Mouse (Mus musculus): Measurements from ENCODE around the gene Clcn3. TPM values are rescaled to one million over a fixed set of nuclear protein-coding genes. Genes with fewer than 3 reads are reported as not detected.
"Not testable (repeated sequence)": the region's sequence is repeated elsewhere in the genome, so short reads cannot be mapped to it uniquely, and the experiment has no call there.

The Clcn3 gene
- 31.0 and 32.7 TPM in 2 replicates for polyA plus RNA-seq (2015; fragmentation: Nextera tagmentation; extraction: Ambion mirVana)

DNA sequence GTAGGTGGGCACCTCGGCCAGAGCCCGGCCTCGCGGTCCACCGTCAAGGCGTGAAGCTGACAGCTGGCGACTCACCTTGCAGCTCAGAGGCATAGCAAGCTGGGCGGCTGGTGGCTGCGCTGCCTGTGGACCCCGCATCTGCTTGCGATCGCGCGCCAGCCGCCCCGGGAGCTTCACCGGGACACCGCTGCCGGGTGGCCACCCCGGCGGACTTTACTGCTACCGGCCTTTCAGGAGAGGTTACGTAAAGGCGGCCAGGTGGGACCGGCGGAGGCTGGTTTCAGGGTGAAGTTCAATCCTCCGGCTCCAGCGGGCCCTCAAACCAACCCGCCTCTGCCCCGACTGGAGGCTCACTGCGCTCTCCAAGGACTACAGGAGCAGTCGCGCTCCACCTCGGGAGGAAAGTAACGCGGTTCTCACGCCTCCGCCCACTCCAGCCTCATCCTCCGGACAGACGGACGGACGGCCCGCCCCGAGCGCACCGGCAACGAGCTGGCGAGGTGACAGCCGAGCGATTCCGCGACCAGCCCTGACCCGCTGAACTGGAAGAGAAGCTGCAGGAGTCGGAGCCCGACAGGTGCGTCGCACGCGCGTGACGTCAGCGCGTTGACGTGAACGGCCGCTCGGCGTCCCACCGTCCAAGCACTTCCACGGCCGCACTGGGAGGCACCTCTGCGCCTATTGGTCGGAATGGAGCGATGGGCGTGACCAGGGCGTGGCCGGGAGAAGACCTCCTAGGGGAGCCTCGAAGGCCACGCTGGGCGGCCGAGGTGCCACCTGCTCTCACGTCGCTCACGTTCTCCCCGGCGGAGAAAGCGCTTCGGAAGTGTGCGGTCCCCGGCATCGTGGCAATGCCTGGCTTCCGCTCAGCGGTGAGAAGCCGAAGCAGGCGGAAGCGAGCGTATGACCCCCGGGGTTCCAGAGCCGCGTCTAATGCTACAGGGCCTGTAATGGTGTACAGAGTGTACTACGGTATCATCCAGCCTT, at the start of gene Clcn3:
Gene Clcn3, minus strand, starts transcription at position 600 of the 987 bp plus-strand sequence.
- H3K4me2 ChIP-seq (ENCODE audit: low read depth, low read length), result peak within 1 kb of the TSS; percentile 87
- peak within 1 kb of the TSS; percentile 97 for H3K27ac ChIP-seq (ENCODE audit: low read length)
- under 1% methylated on average over 101 of the region's 101 CpGs for WGBS

DNA sequence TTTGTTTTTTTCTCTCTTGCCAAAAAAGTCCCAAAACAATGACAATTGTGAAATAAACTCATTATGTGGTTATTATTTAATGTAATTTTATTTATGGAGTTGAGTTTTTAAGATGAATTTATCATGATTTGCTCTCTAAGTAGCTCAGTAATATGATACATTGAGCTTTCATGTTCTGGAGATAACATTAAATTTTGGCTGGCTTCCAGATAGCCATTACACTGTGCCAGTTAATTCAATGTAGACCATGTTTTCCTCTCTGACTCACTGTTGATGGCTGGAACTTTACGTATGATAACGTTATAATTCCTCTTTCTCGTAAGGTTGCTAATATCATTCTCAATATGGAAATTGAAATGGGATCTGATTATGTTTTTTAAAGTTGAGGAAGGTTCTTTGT, 13.4 kb upstream of the Clcn3 start:
- Histone ChIP-seq H3K4me2 (ENCODE audit: low read depth, low read length) (no peak overlapping the region), H3K4me3 (replicated peaks; ENCODE audit: low read length) (no peak overlapping the region), H3K27ac (ENCODE audit: low read length) (no peak overlapping the region), H3K4me1 (ENCODE audit: control insufficient read depth, insufficient read depth, low read length) (peaks cover 5% of the 10 kb centered on the region), H3K27me3 (ENCODE audit: control insufficient read depth, insufficient read depth, low read length) (no peaks in the 10 kb centered on the region), H3K9ac (ENCODE audit: low read length) (no peak overlapping the region), H3K36me3 (ENCODE audit: control insufficient read depth, insufficient read depth, low read length) (no peaks in the 10 kb centered on the region), H3K9me3 (replicated peaks; ENCODE audit: control insufficient read depth, low read length) (no peaks in the 10 kb centered on the region)
- no peak for ATAC-seq (ENCODE audit: insufficient read depth, low FRiP score)
- WGBS, result 55% methylated on average over 3 of the region's 3 CpGs

More for the DNA sequence above, at the start of gene Clcn3:
- Histone ChIP-seq H3K9ac (ENCODE audit: low read length) (peak within 1 kb of the TSS; percentile 88), H3K4me3 (replicated peaks; ENCODE audit: low read length) (peak within 1 kb of the TSS; percentile 84), H3K9me3 (replicated peaks; ENCODE audit: control insufficient read depth, low read length) (no peaks in the 10 kb centered on the region), H3K27me3 (ENCODE audit: control insufficient read depth, insufficient read depth, low read length) (no peaks in the 10 kb centered on the region), H3K4me1 (ENCODE audit: control insufficient read depth, insufficient read depth, low read length) (peaks cover 8% of the 10 kb centered on the region), H3K36me3 (ENCODE audit: control insufficient read depth, insufficient read depth, low read length) (no peaks in the 10 kb centered on the region)
- peak; percentile 100 for ATAC-seq (ENCODE audit: insufficient read depth, low FRiP score)

DNA sequence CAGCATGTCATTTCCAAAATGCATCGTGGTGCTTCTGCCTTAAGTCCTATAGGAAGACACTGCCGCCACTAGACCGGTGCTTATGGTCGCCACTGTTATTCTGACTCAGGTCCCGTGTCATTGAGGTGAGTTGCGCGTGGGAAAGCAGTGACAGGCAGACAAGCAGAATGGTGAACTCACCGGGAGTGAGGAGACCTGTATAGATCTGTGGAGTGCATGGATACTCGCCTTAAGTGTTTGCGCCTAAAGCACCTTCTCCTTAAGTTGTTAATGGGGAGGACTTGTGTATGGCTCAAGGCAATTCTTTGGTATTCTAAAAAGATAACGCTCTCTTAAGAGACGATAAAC, 10.5 kb upstream of the Clcn3 start:
- H3K4me2 ChIP-seq (ENCODE audit: low read depth, low read length), result peak overlapping the region; percentile 93
- H3K36me3 ChIP-seq (ENCODE audit: control insufficient read depth, insufficient read depth, low read length), result no peaks in the 10 kb centered on the region
- 3% methylated on average over 12 of the region's 12 CpGs for WGBS
- peaks cover 5% of the 10 kb centered on the region for H3K4me1 ChIP-seq (ENCODE audit: control insufficient read depth, insufficient read depth, low read length)
- ATAC-seq (ENCODE audit: insufficient read depth, low FRiP score), result peak; percentile 14; the same call in 1 of the 2 replicates
- H3K27ac ChIP-seq (ENCODE audit: low read length), result peak overlapping the region; percentile 95
- H3K4me3 ChIP-seq (replicated peaks; ENCODE audit: low read length), result peak overlapping the region; percentile 90
- no peaks in the 10 kb centered on the region for H3K27me3 ChIP-seq (ENCODE audit: control insufficient read depth, insufficient read depth, low read length)
- no peaks in the 10 kb centered on the region for H3K9me3 ChIP-seq (replicated peaks; ENCODE audit: control insufficient read depth, low read length)
- peak overlapping the region; percentile 86 for H3K9ac ChIP-seq (ENCODE audit: low read length)

DNA sequence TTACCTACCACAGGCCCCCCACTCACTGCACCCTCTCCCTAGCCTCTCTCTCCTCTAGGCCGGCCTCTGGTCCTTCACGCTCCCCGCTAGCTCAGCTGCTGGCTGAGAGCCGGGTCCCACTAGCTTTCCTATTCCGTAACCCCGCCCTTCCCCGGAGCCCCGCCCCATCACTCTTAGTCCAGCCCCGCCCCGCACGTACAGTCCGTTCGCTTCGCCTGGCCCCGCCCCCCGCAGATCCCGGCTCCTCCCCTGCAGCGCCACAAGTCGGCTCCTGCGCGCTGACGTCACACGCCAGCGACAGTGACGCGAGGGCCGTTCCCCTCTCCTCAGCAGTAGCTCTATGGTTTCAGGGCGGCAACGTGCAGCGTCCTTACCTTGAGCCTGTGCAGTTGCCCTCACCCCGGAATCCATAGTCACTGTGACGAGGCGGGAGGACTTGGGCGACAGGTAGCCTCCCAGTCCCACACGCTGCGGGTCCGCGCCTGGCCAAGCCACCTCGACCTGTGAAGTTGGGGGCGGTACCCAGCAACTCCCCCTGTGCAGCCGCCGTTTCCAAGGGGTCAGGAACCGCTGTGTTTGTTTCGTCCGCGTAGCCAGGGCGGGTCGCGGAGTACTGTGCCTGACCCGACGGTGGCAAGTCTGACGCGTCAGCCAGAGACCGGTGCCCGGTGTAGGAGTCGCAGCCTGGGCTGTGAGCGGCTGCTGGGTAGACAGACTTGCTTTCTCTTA, 10.0 kb upstream of the Clcn3 start, which contains the start of gene Nek1:
Gene Nek1, plus strand, starts transcription at position 286 of the 729 bp plus-strand sequence.
- Histone ChIP-seq H3K4me1 (ENCODE audit: control insufficient read depth, insufficient read depth, low read length) (peaks cover 5% of the 10 kb centered on the region), H3K9me3 (replicated peaks; ENCODE audit: control insufficient read depth, low read length) (no peaks in the 10 kb centered on the region), H3K36me3 (ENCODE audit: control insufficient read depth, insufficient read depth, low read length) (no peaks in the 10 kb centered on the region), H3K4me2 (ENCODE audit: low read depth, low read length) (peak within 1 kb of the TSS; percentile 93), H3K9ac (ENCODE audit: low read length) (peak within 1 kb of the TSS; percentile 86), H3K27me3 (ENCODE audit: control insufficient read depth, insufficient read depth, low read length) (no peaks in the 10 kb centered on the region), H3K4me3 (replicated peaks; ENCODE audit: low read length) (peak within 1 kb of the TSS; percentile 90), H3K27ac (ENCODE audit: low read length) (peak within 1 kb of the TSS; percentile 95)
- under 1% methylated on average over 56 of the region's 57 CpGs for WGBS
- ATAC-seq (ENCODE audit: insufficient read depth, low FRiP score), result peak; percentile 96

DNA sequence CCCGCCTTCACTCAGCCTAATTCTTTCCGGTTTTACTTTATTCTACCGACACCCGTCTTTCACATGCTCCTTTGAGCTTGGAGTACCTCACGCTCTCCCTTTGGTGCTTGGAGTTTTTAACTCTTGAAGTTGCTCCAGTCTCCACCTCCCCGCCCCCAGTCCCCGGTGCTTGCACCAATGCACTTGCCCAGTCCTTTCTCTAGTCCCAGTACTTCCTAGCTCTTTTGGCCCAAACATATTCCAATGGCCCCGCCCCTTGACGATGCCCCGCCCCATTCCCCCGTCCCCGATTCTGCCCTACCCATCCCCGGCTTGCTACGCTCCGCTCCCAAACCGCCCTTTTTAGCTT, 9.4 kb upstream of the Clcn3 start:
- H3K27me3 ChIP-seq (ENCODE audit: control insufficient read depth, insufficient read depth, low read length), result no peaks in the 10 kb centered on the region
- H3K36me3 ChIP-seq (ENCODE audit: control insufficient read depth, insufficient read depth, low read length), result no peaks in the 10 kb centered on the region
- peaks cover 5% of the 10 kb centered on the region for H3K4me1 ChIP-seq (ENCODE audit: control insufficient read depth, insufficient read depth, low read length)
- H3K9ac ChIP-seq (ENCODE audit: low read length), result peak overlapping the region; percentile 80
- H3K4me2 ChIP-seq (ENCODE audit: low read depth, low read length), result peak overlapping the region; percentile 64
- ATAC-seq (ENCODE audit: insufficient read depth, low FRiP score), result peak; percentile 91
- H3K27ac ChIP-seq (ENCODE audit: low read length), result peak overlapping the region; percentile 94
- H3K9me3 ChIP-seq (replicated peaks; ENCODE audit: control insufficient read depth, low read length), result no peaks in the 10 kb centered on the region
- WGBS, result under 1% methylated on average over 16 of the region's 16 CpGs
- peak overlapping the region; percentile 90 for H3K4me3 ChIP-seq (replicated peaks; ENCODE audit: low read length)

DNA sequence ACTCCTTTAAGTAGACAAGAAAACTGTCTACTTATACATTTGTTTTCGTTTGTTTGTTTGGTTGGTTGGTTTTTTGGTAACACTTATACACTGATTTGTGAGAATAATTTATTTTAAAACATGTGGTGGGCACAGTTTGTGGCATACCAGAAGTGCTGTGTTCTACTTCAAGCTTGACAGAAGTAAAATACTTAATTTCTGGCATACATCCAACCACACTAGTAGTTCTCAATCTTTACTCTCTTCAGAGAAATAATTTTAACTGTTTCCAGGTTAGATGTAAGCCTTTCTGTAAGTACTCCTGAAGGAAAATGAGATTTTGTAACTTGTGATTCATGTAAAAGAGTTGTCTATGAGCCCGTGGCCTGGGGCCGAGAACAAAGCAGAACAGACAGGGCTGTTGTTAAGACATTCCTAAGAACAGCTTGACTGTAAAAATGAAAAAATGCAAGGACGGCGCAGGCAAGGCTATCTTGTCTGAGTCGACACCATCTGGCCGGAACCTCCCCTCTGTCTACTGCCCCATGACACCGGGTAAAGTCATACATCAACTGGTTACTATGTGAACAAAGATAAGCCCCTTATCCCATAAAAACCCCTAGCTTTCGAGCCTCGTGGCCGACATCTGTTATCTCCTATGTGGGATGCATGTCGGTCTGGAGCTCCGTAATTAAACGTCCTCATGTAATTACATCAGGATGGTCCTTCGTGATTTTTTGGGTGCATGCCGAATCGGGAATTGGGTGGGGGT, 1.3 kb upstream of the Clcn3 start:
- H3K36me3 ChIP-seq (ENCODE audit: control insufficient read depth, insufficient read depth, low read length); H3K4me3 ChIP-seq (replicated peaks; ENCODE audit: low read length); H3K27me3 ChIP-seq (ENCODE audit: control insufficient read depth, insufficient read depth, low read length); ATAC-seq (ENCODE audit: insufficient read depth, low FRiP score); H3K27ac ChIP-seq (ENCODE audit: low read length); H3K9me3 ChIP-seq (replicated peaks; ENCODE audit: control insufficient read depth, low read length); H3K4me1 ChIP-seq (ENCODE audit: control insufficient read depth, insufficient read depth, low read length); H3K9ac ChIP-seq (ENCODE audit: low read length): not testable (repeated sequence)
- peak overlapping the region; percentile 87; the same call in 1 of the 2 replicates for H3K4me2 ChIP-seq (ENCODE audit: low read depth, low read length)
- 89% methylated on average over 17 of the region's 17 CpGs for WGBS

DNA sequence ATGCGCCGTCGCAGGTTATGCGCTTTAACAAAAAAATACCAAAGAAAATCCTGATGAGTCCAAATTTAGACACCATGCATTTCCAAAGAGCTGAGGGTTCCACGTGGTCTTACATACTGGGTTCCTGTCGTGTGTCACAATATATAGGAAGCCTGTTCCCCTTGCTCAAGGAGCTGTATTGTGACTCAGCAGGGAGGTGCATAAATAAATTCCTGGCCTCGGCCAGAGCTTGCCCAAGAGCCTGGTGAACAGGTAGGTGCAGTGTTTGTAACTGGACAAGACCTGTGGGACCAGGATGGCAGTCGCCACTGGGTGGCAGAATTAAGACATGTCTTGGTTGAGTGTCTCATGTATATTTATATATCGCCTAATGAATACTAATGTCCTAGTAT, 584 bp upstream of the Clcn3 start:
- 11% methylated on average over 9 of the region's 9 CpGs for WGBS
- H3K9me3 ChIP-seq (replicated peaks; ENCODE audit: control insufficient read depth, low read length), result no peaks in the 10 kb centered on the region
- peak overlapping the region; percentile 87 for H3K4me2 ChIP-seq (ENCODE audit: low read depth, low read length)
- peaks cover 8% of the 10 kb centered on the region for H3K4me1 ChIP-seq (ENCODE audit: control insufficient read depth, insufficient read depth, low read length)
- H3K9ac ChIP-seq (ENCODE audit: low read length), result peak overlapping the region; percentile 72
- peak overlapping the region; percentile 97 for H3K27ac ChIP-seq (ENCODE audit: low read length)
- H3K4me3 ChIP-seq (replicated peaks; ENCODE audit: low read length), result peak overlapping the region; percentile 84
- ATAC-seq (ENCODE audit: insufficient read depth, low FRiP score), result peak; percentile 71
- H3K27me3 ChIP-seq (ENCODE audit: control insufficient read depth, insufficient read depth, low read length), result no peaks in the 10 kb centered on the region
- no peaks in the 10 kb centered on the region for H3K36me3 ChIP-seq (ENCODE audit: control insufficient read depth, insufficient read depth, low read length)

DNA sequence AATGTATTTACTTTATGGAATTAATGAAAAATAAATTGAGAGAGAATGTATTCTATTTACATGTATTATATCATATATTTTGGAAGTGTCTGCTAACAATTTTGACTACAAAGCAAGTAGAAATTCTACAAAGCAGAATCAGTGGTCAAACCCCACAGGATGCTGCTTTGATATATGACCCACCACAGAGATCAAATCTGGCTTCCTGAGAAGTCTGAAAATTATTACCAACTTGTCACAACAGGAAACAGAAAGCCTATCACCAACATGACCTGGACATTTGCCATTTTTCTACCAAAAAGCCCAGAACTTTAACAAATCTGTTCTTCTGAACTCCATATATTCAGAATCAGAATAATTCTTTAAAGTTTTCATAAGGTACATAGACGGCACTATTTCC, 1.7 kb downstream of the Clcn3 start:
- Histone ChIP-seq H3K4me2 (ENCODE audit: low read depth, low read length) (peak overlapping the region; percentile 87), H3K9ac (ENCODE audit: low read length) (no peak overlapping the region), H3K27me3 (ENCODE audit: control insufficient read depth, insufficient read depth, low read length) (no peaks in the 10 kb centered on the region), H3K36me3 (ENCODE audit: control insufficient read depth, insufficient read depth, low read length) (no peaks in the 10 kb centered on the region), H3K4me3 (replicated peaks; ENCODE audit: low read length) (peak overlapping the region; percentile 84), H3K9me3 (replicated peaks; ENCODE audit: control insufficient read depth, low read length) (no peaks in the 10 kb centered on the region), H3K27ac (ENCODE audit: low read length) (no peak overlapping the region), H3K4me1 (ENCODE audit: control insufficient read depth, insufficient read depth, low read length) (peaks cover 8% of the 10 kb centered on the region)
- no peak for ATAC-seq (ENCODE audit: insufficient read depth, low FRiP score)
- WGBS, result 13% methylated on average over 1 of the region's 1 CpGs
